Mouse (Mus musculus) limb, embryonic 14.5 days (tissue): ENCODE measurements around the gene Mptx1. TPM values are rescaled to one million over a fixed set of nuclear protein-coding genes. Genes with fewer than 3 reads are reported as not detected.

Experiments
- ATAC-seq: fragments of 200-750 bp; cut with Nextera tagmentation; 2 replicates; pipeline ENCODE4 v1.8.0; 2017; ENCODE audit warnings: low read depth, moderate number of reproducible peaks, moderate TSS enrichment; ENCODE audit not compliant: low FRiP score
- DNase-seq: peaks from one replicate; pipeline ENCODE4 v3.0.0-alpha.2; 2015; ENCODE audit warnings: low spot score
- H3K27ac ChIP-seq: fragments of 300-500 bp; sonication (generic); replicated peaks from 2 replicates; pipeline ENCODE4 v1.5.1; 2014; ENCODE audit warnings: low read depth, mild to moderate bottlenecking, low read length, moderate library complexity, mixed read lengths
- H3K27me3 ChIP-seq: fragments of 300-500 bp; sonication (generic); 2 replicates; pipeline ENCODE4 v1.6.1; 2014; ENCODE audit warnings: low read length, mixed read lengths; ENCODE audit not compliant: control insufficient read depth, insufficient read depth
- H3K36me3 ChIP-seq: fragments of 300-500 bp; sonication (generic); 2 replicates; pipeline ENCODE4 v1.6.1; 2014; ENCODE audit warnings: mild to moderate bottlenecking, low read length, moderate library complexity, mixed read lengths; ENCODE audit not compliant: control insufficient read depth, insufficient read depth
- H3K4me1 ChIP-seq: fragments of 300-500 bp; sonication (generic); 2 replicates; pipeline ENCODE4 v1.6.1; 2014; ENCODE audit warnings: antibody characterized with exemption, low read length, mixed read lengths; ENCODE audit not compliant: control insufficient read depth, insufficient read depth
- H3K4me2 ChIP-seq: fragments of 300-500 bp; sonication (generic); replicated peaks from 2 replicates; pipeline ENCODE4 v1.6.1; 2014; ENCODE audit warnings: low read depth, mild to moderate bottlenecking, low read length, moderate library complexity; ENCODE audit not compliant: severe bottlenecking
- H3K4me3 ChIP-seq: fragments of 300-500 bp; sonication (generic); replicated peaks from 2 replicates; pipeline ENCODE4 v1.5.1; 2014; ENCODE audit warnings: low read length
- H3K9ac ChIP-seq: fragments of 300-500 bp; sonication (generic); 2 replicates; pipeline ENCODE4 v1.6.1; 2014; ENCODE audit warnings: mild to moderate bottlenecking, low read depth, low read length, moderate library complexity; ENCODE audit not compliant: severe bottlenecking
- H3K9me3 ChIP-seq: fragments of 300-500 bp; sonication (generic); 2 replicates; pipeline ENCODE4 v1.6.1; 2016; ENCODE audit warnings: low read length; ENCODE audit not compliant: control insufficient read depth
- POLR2A ChIP-seq: fragments of 200-500 bp; IDR thresholded peaks from 2 replicates; pipeline ENCODE4 v1.8.0; 2012; ENCODE audit warnings: inconsistent platforms, mild to moderate bottlenecking, moderate library complexity, borderline replicate concordance; ENCODE audit not compliant: insufficient read depth, insufficient read length; ENCODE audit errors: extremely low read depth
- WGBS: fragments of 180-500 bp; shearing (Covaris S2); extraction: QIAGEN DNeasy Blood & Tissue Kit; methylation state at CpG from one replicate; pipeline ENCODE4 v1.1.7; 2014; 5-methylcytosine and 5-hydroxymethylcytosine counted together
- polyA plus RNA-seq, 2 experiments: library from polyadenylated mRNA; depleted of rRNA in 1 of 2; stranded (reverse) in 1 of 2; unstranded in 1 of 2; fragments of >200 nt; fragmentation: Nextera tagmentation in 1 of 2; extraction: Ambion mirVana in 1 of 2; gene quantifications; 2 replicates each; pipeline versions ENCODE4 v1.2.1 to v1.2.3; 2012 to 2014

Gene Mptx1
- polyA plus RNA-seq, 2 experiments: not detected

GRCm38 (mm10) chr1:174373799-174374198 lies 43.5 kb downstream of the Mptx1 start:
- H3K36me3 ChIP-seq: no peaks in the 10 kb centered on the region
- no peak for TF ChIP-seq POLR2A
- H3K27me3 ChIP-seq: no peaks in the 10 kb centered on the region
- no peaks in the 10 kb centered on the region for H3K4me1 ChIP-seq
- H3K27ac ChIP-seq: no peak overlapping the region
- no peak overlapping the region for H3K4me2 ChIP-seq
- WGBS: 91% methylated on average over 3 of the region's 3 CpGs
- H3K9me3 ChIP-seq: no peaks in the 10 kb centered on the region
- no peak overlapping the region for H3K4me3 ChIP-seq
- DNase-seq (no peak), ATAC-seq (no peak)
- no peak overlapping the region for H3K9ac ChIP-seq

Other genes starting within 250 kb of the Mptx1 start
- not detected in 2 replicates for gene Olfr429, start 246.2 kb upstream of the Mptx1 start, polyA plus RNA-seq (2012; rRNA removed)
- gene Olfr429, start 246.2 kb upstream of the Mptx1 start, polyA plus RNA-seq (2014; fragmentation: Nextera tagmentation; extraction: Ambion mirVana): not detected in 2 replicates
- not detected in 2 replicates for gene Olfr427, start 233.6 kb upstream of the Mptx1 start, polyA plus RNA-seq (2012; rRNA removed)
- gene Olfr427, start 233.6 kb upstream of the Mptx1 start, polyA plus RNA-seq (2014; fragmentation: Nextera tagmentation; extraction: Ambion mirVana): not detected in 2 replicates
- gene Olfr231, start 209.4 kb upstream of the Mptx1 start, polyA plus RNA-seq (2012; rRNA removed): not detected in 2 replicates
- gene Olfr231, start 209.4 kb upstream of the Mptx1 start, polyA plus RNA-seq (2014; fragmentation: Nextera tagmentation; extraction: Ambion mirVana): not detected in 2 replicates
- gene Olfr424, start 199.0 kb upstream of the Mptx1 start, polyA plus RNA-seq (2012; rRNA removed): not detected in 2 replicates
- gene Olfr424, start 199.0 kb upstream of the Mptx1 start, polyA plus RNA-seq (2014; fragmentation: Nextera tagmentation; extraction: Ambion mirVana): not detected in 2 replicates
- gene Olfr420, start 174.9 kb upstream of the Mptx1 start, polyA plus RNA-seq (2012; rRNA removed): not detected in 2 replicates
- gene Olfr420, start 174.9 kb upstream of the Mptx1 start, polyA plus RNA-seq (2014; fragmentation: Nextera tagmentation; extraction: Ambion mirVana): not detected in 2 replicates
- 0.09 and 0.19 TPM in 2 replicates for gene Spta1, start 157.7 kb upstream of the Mptx1 start, polyA plus RNA-seq (2012; rRNA removed)
- 0.19 and 0.34 TPM in 2 replicates for gene Spta1, start 157.7 kb upstream of the Mptx1 start, polyA plus RNA-seq (2014; fragmentation: Nextera tagmentation; extraction: Ambion mirVana)
- gene Olfr419, start 78.5 kb upstream of the Mptx1 start, polyA plus RNA-seq (2012; rRNA removed): not detected in 2 replicates
- not detected in 2 replicates for gene Olfr419, start 78.5 kb upstream of the Mptx1 start, polyA plus RNA-seq (2014; fragmentation: Nextera tagmentation; extraction: Ambion mirVana)
- gene Olfr417, start 34.6 kb downstream of the Mptx1 start, polyA plus RNA-seq (2012; rRNA removed): not detected in 2 replicates
- not detected in 2 replicates for gene Olfr417, start 34.6 kb downstream of the Mptx1 start, polyA plus RNA-seq (2014; fragmentation: Nextera tagmentation; extraction: Ambion mirVana)
- gene Olfr248, start 60.5 kb downstream of the Mptx1 start, polyA plus RNA-seq (2012; rRNA removed): not detected in 2 replicates
- gene Olfr248, start 60.5 kb downstream of the Mptx1 start, polyA plus RNA-seq (2014; fragmentation: Nextera tagmentation; extraction: Ambion mirVana): not detected in 2 replicates
- gene Olfr414, start 93.5 kb downstream of the Mptx1 start, polyA plus RNA-seq (2012; rRNA removed): not detected in 2 replicates
- not detected in 2 replicates for gene Olfr414, start 93.5 kb downstream of the Mptx1 start, polyA plus RNA-seq (2014; fragmentation: Nextera tagmentation; extraction: Ambion mirVana)
- not detected in 2 replicates for gene Olfr220, start 111.6 kb downstream of the Mptx1 start, polyA plus RNA-seq (2012; rRNA removed)
- not detected in 2 replicates for gene Olfr220, start 111.6 kb downstream of the Mptx1 start, polyA plus RNA-seq (2014; fragmentation: Nextera tagmentation; extraction: Ambion mirVana)
- 1.9 and 2.0 TPM in 2 replicates for gene Fmn2, start 171.3 kb downstream of the Mptx1 start, polyA plus RNA-seq (2012; rRNA removed)
- gene Fmn2, start 171.3 kb downstream of the Mptx1 start, polyA plus RNA-seq (2014; fragmentation: Nextera tagmentation; extraction: Ambion mirVana): 0.67 and 0.93 TPM in 2 replicates